Mouse (Mus musculus) thymus, postnatal 25 days (tissue): Measurements from ENCODE around the gene Rora.
A peak's percentile ranks its signal among the peaks of the same experiment; 100 is the strongest.

Experiments
- DNase-seq: peaks from one replicate; pipeline ENCODE4 v3.0.0; 2022

The Rora gene

GRCm38 (mm10) chr9:69327077-69327476 is 673.5 kb downstream of the Rora start:
- no peak for DNase-seq

- no peak for DNase-seq
Measured at GRCm38 (mm10) chr9:69327591-69327990, 674.0 kb downstream of the Rora start.

DNA sequence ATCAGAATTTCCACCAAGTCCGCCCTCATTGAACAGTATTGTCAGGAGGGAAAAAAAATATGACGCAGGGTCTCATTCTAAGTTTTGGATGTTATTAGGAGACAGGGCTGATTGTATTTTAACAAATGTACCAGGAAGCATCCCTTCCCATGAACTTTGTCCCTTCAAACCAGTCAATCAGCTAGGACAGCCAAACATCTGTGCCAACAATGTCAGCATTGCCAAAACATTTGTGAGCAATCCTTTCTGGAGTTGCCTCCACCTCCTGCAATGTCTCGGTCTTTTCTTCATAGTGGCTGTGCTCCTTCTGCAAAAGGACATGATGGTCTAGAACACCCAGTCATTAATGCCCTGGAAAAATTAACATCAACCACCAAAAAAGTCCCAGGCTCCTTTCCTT is 678.2 kb downstream of the Rora start:
- no peak for DNase-seq

GRCm38 (mm10) chr9:69332802-69333568 is 679.4 kb downstream of the Rora start:
- DNase-seq, result no peak

DNA sequence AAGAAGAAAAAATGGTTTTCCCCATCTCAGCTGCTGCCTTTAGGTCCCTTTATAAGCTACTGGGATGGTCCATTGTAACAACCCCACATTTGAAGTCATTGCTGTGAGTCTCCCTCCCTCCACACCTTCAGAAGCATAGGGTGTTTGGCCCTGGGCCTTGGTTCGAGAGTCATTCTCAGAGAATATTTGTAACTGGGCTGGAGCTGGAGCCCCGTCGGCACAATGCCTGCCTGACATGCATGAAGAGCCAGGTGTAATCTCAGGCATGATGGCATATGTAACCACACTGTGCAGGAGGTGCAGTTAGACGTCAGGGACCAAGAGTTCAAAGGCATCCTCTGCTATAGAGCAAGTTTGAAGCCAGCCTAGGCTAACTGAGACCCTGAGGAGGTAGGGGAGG is 680.1 kb downstream of the Rora start:
- no peak for DNase-seq

DNA sequence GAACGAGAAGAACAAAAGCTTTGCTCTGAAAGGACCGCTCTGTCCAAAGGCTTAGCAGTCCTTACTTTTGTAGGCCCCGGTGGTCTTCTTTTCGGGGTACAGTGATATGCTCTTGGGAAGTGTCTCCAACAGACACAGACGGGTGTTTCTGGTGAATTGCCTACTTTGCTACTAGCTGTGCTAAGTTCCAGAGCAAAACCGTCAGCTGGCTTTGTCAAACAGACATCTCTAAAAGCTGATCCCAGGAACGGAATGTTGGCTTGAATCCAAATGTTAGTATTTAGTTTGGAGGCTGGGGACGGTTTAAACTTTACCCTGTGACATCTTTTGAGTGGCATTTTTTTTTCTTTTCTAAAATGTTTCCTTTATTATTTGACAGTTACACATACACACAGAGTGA is 680.5 kb downstream of the Rora start:
- no peak for DNase-seq

- peak; percentile 36 for DNase-seq
Measured at GRCm38 (mm10) chr9:69336063-69336462, 682.5 kb downstream of the Rora start.

DNA sequence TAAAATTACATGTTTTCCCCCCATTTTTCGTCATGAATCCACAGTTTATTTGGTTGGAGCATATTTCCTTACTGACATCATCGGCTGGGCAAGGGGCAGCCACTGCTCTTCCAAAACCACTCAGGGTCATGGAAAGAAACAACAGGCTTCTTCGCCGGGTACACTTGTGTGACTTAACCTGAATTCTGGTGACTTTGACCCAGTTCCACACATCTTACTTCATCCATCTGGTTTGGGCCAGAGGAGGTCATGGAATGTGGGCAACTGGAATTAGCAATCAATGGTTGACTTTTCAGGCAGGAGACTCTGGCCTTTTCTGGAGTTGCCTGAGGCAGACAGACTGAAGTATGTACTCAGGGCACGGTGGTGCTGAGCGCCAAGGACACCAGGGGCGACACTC is 685.6 kb downstream of the Rora start:
- DNase-seq, result no peak

- no peak for DNase-seq
Measured at GRCm38 (mm10) chr9:69339829-69340228, 686.2 kb downstream of the Rora start.

DNA sequence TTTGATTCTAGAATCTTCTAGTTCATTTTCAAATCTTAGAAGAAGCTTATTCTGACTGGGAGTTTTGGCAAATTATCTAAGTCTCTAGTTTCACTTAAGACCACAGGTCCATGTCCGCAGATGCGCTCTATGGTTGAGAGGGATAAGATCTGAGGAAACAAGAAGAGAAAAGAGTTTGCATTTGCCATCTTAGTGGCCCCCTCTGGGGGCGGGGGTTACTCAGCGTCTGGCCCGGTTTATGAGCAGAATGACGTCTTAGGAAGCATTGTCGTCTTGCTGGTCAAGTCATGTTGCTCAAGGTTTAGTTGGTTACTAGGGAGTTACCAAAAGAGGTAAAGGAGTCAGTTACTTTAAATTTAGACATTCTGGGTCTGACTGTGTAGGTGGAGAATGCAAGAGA is 686.8 kb downstream of the Rora start:
- no peak for DNase-seq

- no peak for DNase-seq
Measured at GRCm38 (mm10) chr9:69343881-69344280, 690.3 kb downstream of the Rora start.

- peak; percentile 34 for DNase-seq
Measured at GRCm38 (mm10) chr9:69345550-69345949, 692.0 kb downstream of the Rora start.

- DNase-seq, result no peak
Measured at GRCm38 (mm10) chr9:69347796-69348195, 694.2 kb downstream of the Rora start.

GRCm38 (mm10) chr9:69349537-69349936 is 696.0 kb downstream of the Rora start:
- no peak for DNase-seq

- no peak for DNase-seq
Measured at GRCm38 (mm10) chr9:69354228-69354627, 700.6 kb downstream of the Rora start.

DNA sequence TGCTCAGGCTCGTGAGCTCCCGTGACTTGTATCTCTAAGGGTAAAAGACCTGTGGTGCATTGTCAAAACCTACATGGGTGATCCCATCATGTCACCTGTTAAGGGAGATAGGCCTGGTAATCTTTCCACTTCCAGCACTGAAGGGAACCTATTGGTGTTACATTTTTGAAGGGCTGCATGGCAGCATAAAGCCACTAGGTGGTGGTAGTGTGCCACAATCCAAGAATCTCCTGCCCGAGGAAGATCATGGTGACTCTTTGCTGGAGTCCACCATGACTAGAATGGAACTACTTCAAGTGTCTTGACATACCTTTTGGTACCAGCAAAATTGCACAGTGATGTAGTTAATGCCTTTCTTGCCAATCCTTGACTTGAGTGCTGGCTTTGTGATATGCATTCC is 704.2 kb downstream of the Rora start:
- DNase-seq, result peak; percentile 69

DNA sequence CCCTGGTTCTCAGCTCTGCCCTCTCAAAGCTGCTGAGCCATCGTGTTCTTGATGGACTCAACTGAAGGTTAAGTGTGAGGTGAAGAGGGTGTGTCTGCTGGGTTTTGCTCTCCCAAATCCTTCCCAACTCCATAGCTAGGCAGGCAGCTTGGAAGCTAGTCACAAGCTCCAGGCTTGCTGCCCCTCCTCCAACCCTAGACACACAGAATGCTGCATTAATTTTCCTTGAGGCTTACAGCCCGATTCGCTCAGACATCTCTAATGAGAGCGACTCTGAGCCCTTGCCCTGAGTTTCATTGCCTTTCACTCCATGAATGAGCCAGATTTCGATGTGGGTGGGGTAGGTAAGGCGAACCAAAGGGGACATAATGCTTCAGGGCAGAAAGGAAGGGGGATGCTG is 705.2 kb downstream of the Rora start:
- DNase-seq, result no peak

DNA sequence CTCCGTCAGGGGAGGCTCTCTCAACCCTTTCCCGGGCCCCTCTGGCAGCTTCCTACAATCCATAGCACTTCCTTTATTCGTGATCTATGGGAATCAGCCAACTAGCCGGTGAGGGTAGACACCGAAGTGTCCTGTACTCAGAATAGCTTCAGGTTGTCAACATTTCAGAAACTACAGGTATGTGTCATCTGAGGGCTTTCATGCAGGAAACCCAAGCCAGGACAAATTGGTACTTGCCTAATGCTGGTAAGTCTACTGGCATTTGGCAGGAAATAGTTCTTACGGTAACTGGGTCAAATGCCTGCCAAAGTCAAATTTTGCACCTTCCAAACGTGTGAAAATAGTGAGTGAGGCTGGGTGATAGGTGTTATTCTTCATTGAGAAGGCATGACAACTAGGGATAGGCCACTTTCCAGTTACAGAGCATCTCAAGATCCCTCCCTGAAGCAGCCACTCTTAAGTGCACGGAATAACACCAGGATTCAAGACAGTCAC is 708.4 kb downstream of the Rora start:
- no peak for DNase-seq

DNA sequence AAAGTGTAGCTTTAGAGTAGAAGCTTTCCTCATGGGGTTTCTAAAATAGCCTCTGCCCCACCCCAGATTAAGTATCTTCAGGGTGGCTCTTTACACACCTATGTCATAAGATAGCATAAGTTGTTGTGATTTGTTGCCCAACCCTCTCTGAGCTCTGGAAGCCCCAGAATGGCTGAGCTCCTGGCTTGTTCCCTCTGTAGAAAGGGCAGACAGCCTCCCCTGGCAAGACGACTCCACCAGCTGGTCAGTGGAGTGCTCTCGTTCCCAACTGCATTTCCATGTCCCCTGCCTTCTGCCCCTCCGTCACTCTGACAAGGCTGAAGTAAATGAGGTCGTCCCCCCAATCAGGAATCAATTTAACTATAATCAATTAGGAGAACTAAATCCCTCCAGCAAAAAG is 709.2 kb downstream of the Rora start:
- DNase-seq, result no peak

DNA sequence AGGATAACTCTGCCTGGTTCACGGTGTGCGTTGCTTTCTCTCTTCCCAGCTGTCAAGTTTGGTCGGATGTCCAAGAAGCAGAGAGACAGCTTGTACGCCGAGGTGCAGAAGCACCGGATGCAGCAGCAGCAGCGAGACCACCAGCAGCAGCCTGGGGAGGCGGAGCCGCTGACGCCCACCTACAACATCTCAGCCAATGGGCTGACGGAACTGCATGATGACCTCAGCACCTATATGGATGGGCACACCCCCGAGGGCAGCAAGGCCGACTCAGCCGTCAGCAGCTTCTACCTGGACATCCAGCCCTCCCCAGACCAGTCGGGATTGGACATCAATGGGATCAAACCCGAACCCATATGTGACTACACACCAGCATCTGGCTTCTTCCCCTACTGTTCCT is 710.5 kb downstream of the Rora start:
- no peak for DNase-seq

GRCm38 (mm10) chr9:69367055-69367454 is 713.5 kb downstream of the Rora start:
- no peak for DNase-seq

DNA sequence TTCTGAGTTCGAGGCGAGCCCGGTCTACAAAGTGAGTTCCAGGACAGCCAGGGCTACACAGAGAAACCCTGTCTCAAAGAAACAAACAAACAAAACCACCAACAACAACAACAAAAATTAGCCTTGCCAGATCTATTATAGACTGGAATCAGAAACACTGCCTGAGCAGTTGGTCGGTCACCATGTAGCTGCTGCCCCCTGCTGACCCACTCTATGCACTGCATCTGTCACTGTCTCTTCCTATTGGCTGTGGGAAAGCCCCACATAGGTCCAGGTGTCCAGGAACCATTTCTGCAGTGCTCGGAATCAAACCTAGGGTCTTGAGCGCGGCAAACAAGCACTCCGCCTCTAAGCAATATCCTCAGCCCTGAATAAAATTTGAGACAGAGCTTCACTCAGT is 714.5 kb downstream of the Rora start:
- peak; percentile 69 for DNase-seq

DNA sequence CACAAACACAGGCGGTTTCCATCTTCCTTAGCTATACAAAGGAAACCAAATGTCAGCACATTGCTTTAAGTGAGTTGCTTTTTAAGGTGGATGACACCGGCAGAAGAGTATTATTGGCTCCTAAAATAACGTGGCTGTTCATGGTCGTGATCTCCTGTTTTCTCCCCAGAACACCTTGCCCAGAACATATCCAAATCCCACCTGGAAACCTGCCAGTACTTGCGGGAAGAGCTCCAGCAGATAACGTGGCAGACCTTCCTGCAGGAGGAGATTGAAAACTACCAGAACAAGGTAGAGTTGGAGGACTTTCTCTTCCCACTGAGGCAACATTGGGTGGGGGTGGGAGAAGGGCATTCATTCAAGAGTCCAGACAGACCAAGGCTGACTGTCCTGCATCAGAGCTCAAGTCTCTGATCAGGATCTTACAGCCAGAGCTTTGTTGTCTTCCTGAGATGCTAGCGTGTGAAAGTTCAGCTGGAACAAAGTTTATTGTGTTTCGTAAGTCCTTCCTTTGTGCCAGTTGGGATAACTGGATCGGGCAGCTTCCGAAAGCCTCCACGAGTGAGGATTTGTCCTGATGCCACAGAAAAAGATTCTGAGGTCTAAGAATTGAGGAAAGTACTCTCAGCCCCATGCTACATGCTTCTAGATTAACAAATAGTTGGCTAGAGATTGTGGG is 717.6 kb downstream of the Rora start:
- no peak for DNase-seq

- no peak for DNase-seq
Measured at GRCm38 (mm10) chr9:69372871-69373270, 719.3 kb downstream of the Rora start.
